Mouse (Mus musculus) E14TG2a.4 (cell line): Measurements from ENCODE around the gene Tcf15.

Experiments
- CTCF ChIP-seq: conservative IDR thresholded peaks from 2 replicates; pipeline ENCODE4 v1.5.1; 2014; ENCODE audit warnings: low read length
- NANOG ChIP-seq: IDR thresholded peaks from 2 replicates; pipeline ENCODE4 v1.6.1; 2014; ENCODE audit warnings: borderline replicate concordance, low read length, mixed read lengths

DNA sequence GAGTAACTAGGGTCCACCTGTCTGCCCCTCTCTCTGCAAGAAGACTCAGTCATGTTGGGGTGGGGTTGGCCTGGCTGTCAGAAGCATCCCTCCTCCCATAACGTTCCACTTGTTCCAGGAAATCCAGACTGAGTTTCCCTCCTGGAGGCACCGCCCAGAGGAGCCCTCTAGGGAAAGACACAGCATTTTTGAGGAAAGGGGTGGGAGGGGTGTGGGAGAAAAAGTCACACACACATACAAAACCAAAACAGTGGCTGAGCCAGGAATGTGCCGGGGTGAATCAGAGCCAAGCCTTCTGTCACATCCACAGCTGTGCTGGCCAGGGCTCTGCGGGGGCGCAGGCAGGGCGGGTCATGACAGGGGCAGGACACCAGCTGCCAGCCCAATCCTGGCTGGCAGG lies 37.0 kb downstream of the Tcf15 start:
- TF ChIP-seq CTCF (no peak), NANOG (no peak)
